Mouse (Mus musculus) layer of hippocampus, adult 9-10 months (tissue): Measurements from ENCODE around the gene Gm20388.

Experiments used
- DNase-seq: peaks from one replicate; pipeline ENCODE4 v3.0.0; 2022; ENCODE audit warnings: low spot score

Gene Gm20388

GRCm38 (mm10) chr8:121903977-121904376 is 1993.3 kb downstream of the Gm20388 start:
- no peak for DNase-seq

GRCm38 (mm10) chr8:121904999-121905398 is 1994.4 kb downstream of the Gm20388 start:
- no peak for DNase-seq

- DNase-seq = no peak
Observed at GRCm38 (mm10) chr8:121905420-121905819, 1994.8 kb downstream of the Gm20388 start.

- no peak for DNase-seq
Observed at GRCm38 (mm10) chr8:121905864-121906263, 1995.2 kb downstream of the Gm20388 start.

GRCm38 (mm10) chr8:121906542-121907512 is 1996.2 kb downstream of the Gm20388 start:
- DNase-seq = no peak

GRCm38 (mm10) chr8:121907587-121908248 is 1997.1 kb downstream of the Gm20388 start, which contains the start of gene Slc7a5:
Slc7a5 (minus strand) TSS chr8:121907694.
- peak; percentile 68 for DNase-seq

GRCm38 (mm10) chr8:121908378-121909147 is 1997.9 kb downstream of the Gm20388 start:
- DNase-seq = no peak

GRCm38 (mm10) chr8:121909148-121909541 is 1998.5 kb downstream of the Gm20388 start:
- DNase-seq = no peak

- DNase-seq = no peak
Observed at GRCm38 (mm10) chr8:121909663-121910062, 1999.0 kb downstream of the Gm20388 start.

GRCm38 (mm10) chr8:121911400-121911799 is 2000.8 kb downstream of the Gm20388 start:
- no peak for DNase-seq

GRCm38 (mm10) chr8:121911987-121912386 is 2001.3 kb downstream of the Gm20388 start:
- no peak for DNase-seq

- DNase-seq = no peak
Observed at GRCm38 (mm10) chr8:121912831-121913230, 2002.2 kb downstream of the Gm20388 start.

GRCm38 (mm10) chr8:121913378-121913777 is 2002.7 kb downstream of the Gm20388 start:
- DNase-seq = no peak

GRCm38 (mm10) chr8:121919158-121919557 is 2008.5 kb downstream of the Gm20388 start:
- DNase-seq = no peak

- no peak for DNase-seq
Observed at GRCm38 (mm10) chr8:121919731-121920130, 2009.1 kb downstream of the Gm20388 start.

GRCm38 (mm10) chr8:121921582-121921981 is 2010.9 kb downstream of the Gm20388 start:
- DNase-seq = no peak

GRCm38 (mm10) chr8:121922101-121922500 is 2011.5 kb downstream of the Gm20388 start:
- DNase-seq = no peak

- no peak for DNase-seq
Observed at GRCm38 (mm10) chr8:121924681-121925080, 2014.0 kb downstream of the Gm20388 start.

- peak; percentile 74 for DNase-seq
Observed at GRCm38 (mm10) chr8:121925624-121926023, 2015.0 kb downstream of the Gm20388 start.

- no peak for DNase-seq
Observed at GRCm38 (mm10) chr8:121926266-121926665, 2015.6 kb downstream of the Gm20388 start.

- no peak for DNase-seq
Observed at GRCm38 (mm10) chr8:121927316-121927715, 2016.7 kb downstream of the Gm20388 start.

GRCm38 (mm10) chr8:121930047-121930446 is 2019.4 kb downstream of the Gm20388 start:
- no peak for DNase-seq
